Mouse (Mus musculus) adrenal gland, adult 8-10 months (tissue): ENCODE results near the gene Rab40b. TPM values are rescaled to one million over a fixed set of nuclear protein-coding genes. Genes with fewer than 3 reads are reported as not detected.
"Not testable (repeated sequence)": the region's sequence is repeated elsewhere in the genome, so short reads cannot be mapped to it uniquely, and the experiment has no call there.

Source experiments
- DNase-seq: peaks from one replicate; pipeline ENCODE4 v3.0.0; 2022
- microRNA-seq, 2 experiments: library from miRNA; unstranded; fragments of <30 nt; microRNA quantifications; one replicate each; pipeline ENCODE4 v1.2.0; 2022
- total RNA-seq, 4 experiments: library from RNA; stranded (reverse); gene quantifications; 2 replicates each; pipeline ENCODE4 v1.2.4; 2022

Rab40b gene
- total RNA-seq, 4 experiments from 2014 or later: 7.6 to 9.6 (median 8.6) TPM

DNA sequence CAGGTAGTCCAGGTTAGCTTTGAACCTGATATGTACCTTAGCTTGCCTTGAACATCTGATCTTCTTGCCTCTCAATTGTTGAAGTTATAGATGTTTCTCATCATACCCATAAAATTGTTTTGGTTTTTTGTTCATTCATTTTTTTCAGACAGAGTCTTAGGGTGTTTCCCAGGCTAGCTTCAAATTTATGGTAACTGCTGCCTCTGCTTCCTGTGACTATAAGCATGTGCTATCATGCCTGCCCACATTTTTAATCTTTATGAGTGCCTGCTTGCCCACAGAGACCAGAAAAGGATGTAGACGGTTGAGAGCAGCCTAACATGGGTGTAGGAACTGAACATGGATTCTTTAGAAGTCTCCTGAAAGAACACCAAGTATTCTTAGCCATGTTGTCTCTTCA is 19.3 kb downstream of the Rab40b start:
- no peak for DNase-seq

DNA sequence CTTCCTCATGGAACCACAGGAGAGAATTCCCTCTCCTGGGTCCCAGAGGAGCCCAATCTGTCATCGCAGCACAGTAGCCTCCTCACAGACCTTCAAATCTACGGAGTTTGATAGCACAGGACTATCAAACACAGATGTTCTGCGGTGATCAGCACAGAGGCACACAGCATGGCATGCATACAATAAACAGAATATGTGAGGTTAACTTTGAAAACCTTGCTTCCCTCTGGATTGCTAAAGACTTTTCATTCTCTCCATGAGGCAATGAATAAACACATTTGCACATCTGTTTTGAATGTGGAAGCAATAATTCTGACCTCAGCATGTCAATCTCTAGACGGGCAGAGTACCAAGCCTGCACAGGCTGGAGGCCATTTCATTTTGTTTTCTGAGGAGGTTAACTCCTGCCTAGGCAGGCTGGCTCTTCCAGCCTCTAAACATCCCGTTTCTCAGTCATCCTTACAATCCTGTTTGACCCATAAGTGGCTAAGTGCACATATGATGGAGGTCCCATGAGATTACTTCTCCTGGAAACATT is 20.8 kb downstream of the Rab40b start:
- no peak for DNase-seq

DNA sequence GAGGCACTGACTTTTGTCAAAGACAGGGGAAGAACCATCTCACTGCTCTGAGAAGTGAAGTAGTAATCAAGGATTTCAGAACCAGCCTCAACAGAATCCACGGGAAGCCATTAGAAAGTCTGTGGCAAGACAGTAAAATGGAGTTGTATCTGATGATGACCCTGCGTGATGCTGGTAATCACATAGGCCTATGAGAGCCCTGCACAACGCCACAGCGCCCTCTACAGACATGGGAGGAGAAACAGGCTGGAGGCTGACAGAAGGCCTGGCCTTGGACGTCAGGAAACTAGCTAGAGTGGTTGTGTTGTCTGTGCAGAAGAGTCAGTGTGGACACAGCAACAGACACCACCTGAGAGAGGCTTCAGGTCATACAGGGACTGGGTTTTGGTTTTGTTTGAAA is 25.8 kb downstream of the Rab40b start:
- peak; percentile 54 for DNase-seq

- DNase-seq: peak; percentile 97
Measured at GRCm38 (mm10) chr11:121354091-121354707, 33.9 kb downstream of the Rab40b start, which contains the start of gene Wdr45b. Wdr45b (minus strand) TSS chr11:121354445.

- peak; percentile 26 for DNase-seq
Measured at GRCm38 (mm10) chr11:121353326-121354090, 34.5 kb downstream of the Rab40b start.

- not testable (repeated sequence) for DNase-seq
Measured at GRCm38 (mm10) chr11:121348727-121349126, 39.3 kb downstream of the Rab40b start.

GRCm38 (mm10) chr11:121348166-121348565 is 39.9 kb downstream of the Rab40b start:
- DNase-seq: no peak

DNA sequence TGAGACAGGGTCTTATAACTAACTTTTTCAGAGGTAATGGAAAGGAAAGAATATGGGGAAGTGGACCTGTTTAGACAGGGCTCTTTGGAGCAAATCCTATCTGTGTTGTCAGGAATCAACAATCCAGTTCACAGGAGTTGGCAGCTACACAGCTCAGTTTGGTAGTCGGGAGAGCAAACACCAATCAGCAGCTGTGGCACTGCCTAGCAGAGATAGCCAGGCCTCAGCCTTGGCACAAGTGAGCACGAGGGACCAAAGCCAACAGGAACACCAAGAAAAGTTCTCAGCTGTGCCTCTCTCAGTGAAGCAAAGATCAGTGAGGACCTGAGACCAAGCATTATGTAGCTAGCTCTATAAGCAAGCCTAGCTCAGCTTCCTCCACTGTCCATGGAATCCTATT is 41.0 kb downstream of the Rab40b start:
- DNase-seq: no peak

GRCm38 (mm10) chr11:121342423-121342822 is 45.6 kb downstream of the Rab40b start:
- DNase-seq: not testable (repeated sequence)

DNA sequence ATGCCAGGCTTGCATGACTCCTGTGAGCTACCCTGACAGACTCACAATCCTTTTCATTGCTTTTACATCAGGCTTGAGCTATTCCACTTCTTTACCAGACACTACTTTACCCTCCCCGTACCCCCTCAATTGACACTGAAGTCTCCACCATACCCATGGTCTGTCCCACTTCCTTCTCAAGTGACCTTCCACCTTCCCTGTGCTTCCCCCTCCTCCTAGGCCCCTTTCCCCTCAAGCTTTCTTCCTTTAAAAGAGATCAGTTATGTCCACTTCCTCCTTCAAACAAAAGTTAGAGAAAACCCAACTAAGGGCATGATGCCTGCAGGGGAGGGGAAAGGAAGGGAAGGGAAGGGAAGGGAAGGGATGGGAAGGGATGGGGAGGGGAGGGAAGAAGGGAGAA is 47.8 kb downstream of the Rab40b start:
- no peak for DNase-seq

GRCm38 (mm10) chr11:121339647-121340046 is 48.4 kb downstream of the Rab40b start:
- DNase-seq: no peak

DNA sequence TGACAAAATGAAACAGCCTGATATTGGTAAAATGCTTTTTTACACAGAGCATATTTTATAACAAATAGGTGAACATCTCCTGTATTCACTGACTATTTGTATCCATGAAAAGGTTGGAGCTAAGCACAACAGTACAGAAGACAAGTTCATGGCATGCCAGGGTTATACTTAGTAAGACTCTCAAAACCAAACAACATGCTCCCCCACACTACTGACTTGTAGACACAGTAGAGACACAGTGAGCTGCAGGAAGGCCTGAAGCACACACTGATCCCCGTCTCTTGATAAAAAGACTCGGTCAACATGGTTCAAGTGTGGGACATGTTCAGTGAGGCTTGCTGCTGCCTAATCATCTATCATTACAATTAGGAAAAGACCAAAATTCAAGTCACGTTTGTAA is 56.4 kb downstream of the Rab40b start:
- DNase-seq: no peak

DNA sequence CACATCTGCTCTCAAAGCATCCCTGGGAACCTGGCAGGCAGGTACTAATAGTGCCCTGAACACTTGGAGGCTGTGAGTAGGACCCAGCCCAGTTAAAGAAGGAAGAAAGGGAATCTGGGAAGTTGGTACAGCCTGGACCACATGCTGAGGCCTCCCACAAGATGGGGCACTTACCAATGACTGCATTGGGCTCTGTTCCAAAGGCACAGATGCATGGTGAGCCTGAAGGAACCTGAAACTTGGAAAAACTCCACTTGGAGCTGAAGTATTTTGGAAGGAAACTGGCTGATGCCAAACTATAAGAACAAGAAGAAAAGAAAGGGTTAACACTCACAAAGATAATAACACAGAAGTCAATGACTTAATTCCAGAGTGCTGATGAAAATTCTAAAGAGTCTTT is 59.4 kb downstream of the Rab40b start:
- no peak for DNase-seq

- DNase-seq: peak; percentile 13
Measured at GRCm38 (mm10) chr11:121328206-121328605, 59.8 kb downstream of the Rab40b start.

GRCm38 (mm10) chr11:121326681-121327080 is 61.4 kb downstream of the Rab40b start:
- DNase-seq: no peak

DNA sequence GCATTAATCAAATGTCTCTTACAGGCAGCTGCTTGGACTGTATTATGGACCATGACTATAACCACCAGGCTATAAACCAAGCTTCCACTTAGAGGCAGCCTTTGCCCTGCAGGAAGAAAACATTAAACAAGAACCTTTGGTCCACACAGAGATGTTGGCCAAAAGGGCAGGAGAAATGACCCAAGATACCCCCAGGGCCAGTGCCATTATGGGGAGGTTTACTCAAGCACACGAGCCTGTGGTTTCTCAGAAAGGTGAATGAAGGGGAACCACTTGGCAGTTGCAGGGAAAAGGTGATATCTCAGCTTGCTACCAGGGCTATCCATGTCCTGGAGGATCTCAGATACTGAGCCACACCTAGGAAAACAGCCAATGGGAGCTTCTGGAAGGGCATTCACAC is 62.0 kb downstream of the Rab40b start:
- DNase-seq: no peak

GRCm38 (mm10) chr11:121307712-121308111 is 80.3 kb downstream of the Rab40b start:
- DNase-seq: not testable (repeated sequence)

DNA sequence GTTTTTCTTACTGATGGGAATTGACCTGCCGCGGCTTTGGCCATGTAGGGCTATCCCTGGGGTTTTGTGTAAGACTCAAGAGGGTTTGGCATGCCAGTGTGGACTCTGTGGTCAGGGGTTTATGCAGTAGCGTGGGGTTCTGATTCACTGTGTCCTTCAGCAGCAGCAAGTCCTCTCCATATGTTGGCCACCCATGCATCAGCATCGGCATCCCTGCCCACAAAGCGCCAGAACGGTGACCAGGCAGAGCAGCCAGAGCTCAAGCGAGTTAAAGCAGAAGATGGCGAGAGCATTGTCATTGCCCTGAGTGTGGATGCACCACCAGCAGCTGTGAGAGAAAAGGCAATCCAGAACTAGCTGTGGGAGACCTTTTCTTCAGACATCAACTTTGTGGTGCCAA is 81.4 kb downstream of the Rab40b start:
- DNase-seq: no peak

Small RNAs within 50 kb of the gene (microRNA-seq; reads per million reads assigned to microRNA genes)
- gene Mir7236: 0.18 to 0.50 reads per million in 2 experiments

Other genes starting within 250 kb of the Rab40b start
- not detected for gene Tex19.1, start 242.1 kb downstream of the Rab40b start, total RNA-seq
- gene Uts2r, start 228.0 kb downstream of the Rab40b start, total RNA-seq: not detected
- 10 to 100 TPM; 12.5 to 24.4 (median 17.6) TPM for gene Hexdc, start 183.8 kb downstream of the Rab40b start, total RNA-seq
- gene Ogfod3, start 183.5 kb downstream of the Rab40b start, total RNA-seq: 10 to 100 TPM; 26.0 to 29.3 (median 27.9) TPM
- 10 to 100 TPM; 24.8 to 31.1 (median 29.1) TPM for gene Cybc1, start 158.9 kb downstream of the Rab40b start, total RNA-seq
- gene Narf, start 151.0 kb downstream of the Rab40b start, total RNA-seq: 10 to 100 TPM; 20.4 to 24.7 (median 23.1) TPM
- gene Foxk2, start 128.3 kb downstream of the Rab40b start, total RNA-seq: 10 to 100 TPM; 32.8 to 44.0 (median 41.8) TPM
- gene Wdr45b, start 33.8 kb downstream of the Rab40b start, total RNA-seq: 10 to 100 TPM; 53.6 to 63.4 (median 58.4) TPM
- 10 to 100 TPM; 19.1 to 27.6 (median 21.9) TPM for gene Fn3krp, start 33.1 kb upstream of the Rab40b start, total RNA-seq
- gene Fn3k, start 46.7 kb upstream of the Rab40b start, total RNA-seq: 1 to 10 TPM; 5.6 to 8.9 (median 6.3) TPM
- gene Tbcd, start 63.7 kb upstream of the Rab40b start, total RNA-seq: 10 to 100 TPM; 44.5 to 48.1 (median 46.8) TPM
- gene Zfp750, start 131.1 kb upstream of the Rab40b start, total RNA-seq: under 1 TPM in 2 of 4 experiments, not detected in 2; 0.59 to 0.73 TPM